Comparison of ENCODE assay signal across 27 mouse cellular contexts in the genomic region with DNA sequence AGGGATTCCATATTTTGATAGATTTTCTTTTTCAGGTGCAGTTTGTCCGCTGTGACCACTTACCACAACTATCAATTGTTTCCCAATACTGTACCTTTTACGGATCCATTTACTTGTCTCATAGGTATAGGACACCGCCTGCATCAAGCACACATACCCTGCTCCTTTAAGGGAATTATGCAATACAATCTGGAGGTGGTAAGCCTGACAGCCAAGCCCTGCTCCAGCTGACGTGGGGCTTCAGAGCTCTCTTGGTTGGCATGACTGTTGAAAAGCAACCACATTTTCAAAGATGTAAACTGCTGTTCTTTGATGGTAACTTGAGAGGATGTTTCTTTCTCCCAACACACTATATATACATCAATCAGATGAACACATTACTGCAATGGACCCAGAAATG.
"Had no signal": no experiment of that assay in that cellular context is flagged by ENCODE, and none has a peak within 500 bp of the region (broad histone marks: within the 10 kb centered on the region; RNA-seq: fewer than 3 reads in every experiment).

No protein-coding gene starts in this region.

- H3K9me3 ChIP-seq: heart, embryonic 13.5 days; heart, embryonic 15.5 days; hindbrain, embryonic 10.5 days; hindbrain, embryonic 12.5 days; intestine, embryonic 15.5 days; limb, embryonic 13.5 days; limb, embryonic 15.5 days; liver, embryonic 12.5 days had no signal

- H3K36me3 ChIP-seq: heart, embryonic 13.5 days; heart, embryonic 15.5 days; hindbrain, embryonic 10.5 days; hindbrain, embryonic 12.5 days; intestine, embryonic 15.5 days; limb, embryonic 13.5 days; limb, embryonic 15.5 days; liver, embryonic 12.5 days had no signal

- H3K27me3 ChIP-seq: heart, embryonic 13.5 days; heart, embryonic 15.5 days; hindbrain, embryonic 12.5 days; intestine, embryonic 15.5 days; limb, embryonic 13.5 days; limb, embryonic 15.5 days; liver, embryonic 12.5 days had no signal

- ATAC-seq: hindbrain, embryonic 16.5 days; inflammation-experienced regulatory T-cells, adult 6 months; intestine, embryonic 15.5 days; intestine, postnatal 0 days; liver, embryonic 12.5 days had no signal

- H3K4me1 ChIP-seq: heart, embryonic 15.5 days; hindbrain, embryonic 10.5 days; hindbrain, embryonic 12.5 days; intestine, embryonic 15.5 days; liver, embryonic 12.5 days had no signal

- DNase-seq: gastrocnemius, adult 2 months; gastrocnemius, postnatal 10 days; gastrocnemius, postnatal 25 days; heart, adult 2 months; heart, postnatal 14 days; heart, postnatal 4 days; kidney, adult 18-20 months; kidney, adult 8-10 months; kidney, postnatal 10 days; kidney, postnatal 25 days; kidney, postnatal 4 days; layer of hippocampus, postnatal 36 days; left cerebral cortex, postnatal 4 days had no signal

- H3K27ac ChIP-seq: gastrocnemius, adult 2 months; heart, adult 2 months; heart, embryonic 13.5 days; heart, embryonic 15.5 days; hindbrain, embryonic 10.5 days; hindbrain, embryonic 12.5 days; hindbrain, embryonic 14.5 days; intestine, embryonic 15.5 days; layer of hippocampus, adult 2 months; limb, embryonic 13.5 days; limb, embryonic 15.5 days; liver, embryonic 12.5 days; liver, embryonic 14.5 days had no signal

- H3K4me3 ChIP-seq: gastrocnemius, adult 2 months; heart, adult 2 months; heart, embryonic 13.5 days; heart, embryonic 15.5 days; hindbrain, embryonic 10.5 days; hindbrain, embryonic 12.5 days; intestine, embryonic 15.5 days; layer of hippocampus, adult 2 months; limb, embryonic 13.5 days; limb, embryonic 15.5 days; liver, embryonic 12.5 days had no signal
